Mouse (Mus musculus) gastrocnemius, postnatal 25 days (tissue): ENCODE measurements around the gene Gm17689. TPM values are rescaled to one million over a fixed set of nuclear protein-coding genes. Genes with fewer than 3 reads are reported as not detected.

Experiments
- DNase-seq: peaks from one replicate; pipeline ENCODE4 v3.0.0; 2022
- long read RNA-seq, 2 experiments: library from polyadenylated mRNA; stranded (forward); transcript quantifications; one replicate each; pipeline ENCODE4 v2.0.0; 2021
- total RNA-seq, 2 experiments: library from RNA; stranded (reverse); gene quantifications; 1 replicate in 1 of 2; 2 replicates in 1 of 2; pipeline ENCODE4 v1.2.3; 2021

Gene Gm17689
- total RNA-seq, result not detected
- long read RNA-seq, experiment 1, result 0 reads
- long read RNA-seq, experiment 2, result 0 reads

DNA sequence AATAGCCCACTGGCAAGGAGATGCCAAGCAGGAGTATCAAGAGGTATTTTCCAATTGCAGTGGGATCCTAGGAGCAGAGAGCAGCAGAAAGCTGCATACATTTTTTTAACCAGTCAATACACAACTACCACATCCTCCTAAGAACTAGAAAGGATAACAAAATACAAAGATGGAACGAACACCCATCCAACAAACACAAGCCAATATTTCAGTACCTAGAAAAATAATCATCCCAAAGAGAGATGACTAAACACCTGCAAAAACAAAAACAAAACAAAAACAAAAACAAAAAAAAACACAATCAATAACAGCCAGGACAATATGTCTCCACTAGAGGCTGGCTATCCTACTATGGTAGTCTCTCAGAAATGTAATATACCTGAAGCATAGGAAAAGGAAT is at the start of gene Gm17689:
TSS of gene Gm17689 (minus strand) at position 101 of the 400 bp plus-strand sequence.
- no peak for DNase-seq

DNA sequence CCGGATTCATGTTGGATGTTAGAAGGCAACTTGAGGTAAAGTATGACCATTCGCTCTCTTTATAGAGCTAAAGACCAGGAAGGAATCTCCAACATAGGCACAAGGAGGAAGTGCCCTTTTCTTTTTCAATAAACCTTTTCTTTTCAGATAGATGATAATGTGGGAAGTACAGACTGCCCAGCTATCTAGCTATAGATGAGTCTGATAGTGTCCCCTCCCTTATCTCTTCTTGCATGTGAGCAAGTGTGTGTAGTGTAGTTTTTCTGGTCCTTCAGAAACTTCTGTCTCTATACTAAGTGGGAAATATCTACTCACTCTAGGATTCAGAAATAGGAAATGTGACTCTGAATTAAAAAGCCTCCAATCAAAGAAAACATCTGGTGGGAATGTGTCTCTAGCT is 40.6 kb downstream of the Gm17689 start, which contains the start of gene Gm5615:
TSS of gene Gm5615 (minus strand) at position 101 of the 400 bp plus-strand sequence.
- DNase-seq, result no peak

Other genes starting within 250 kb of the Gm17689 start
- not detected for gene Gm7257, start 150.8 kb downstream of the Gm17689 start, total RNA-seq
- not detected for gene Gm9513, start 107.0 kb downstream of the Gm17689 start, total RNA-seq
- gene Gm5615, start 40.7 kb downstream of the Gm17689 start, total RNA-seq, result not detected
- gene A630095E13Rik, start 60.7 kb upstream of the Gm17689 start, total RNA-seq, result not detected
- not detected for gene Acrv1, start 110.6 kb upstream of the Gm17689 start, total RNA-seq
- gene Chek1, start 144.4 kb upstream of the Gm17689 start, total RNA-seq, result under 1 TPM; 0.46 to 0.78 TPM
- gene Stt3a, start 185.0 kb upstream of the Gm17689 start, total RNA-seq, result 10 to 100 TPM; 36.9 TPM
- gene Ei24, start 214.8 kb upstream of the Gm17689 start, total RNA-seq, result 10 to 100 TPM; 69.5 to 72.2 TPM
- gene Fez1, start 239.2 kb upstream of the Gm17689 start, total RNA-seq, result 1 to 10 TPM; 3.1 to 3.6 TPM